Mouse (Mus musculus): Measurements from ENCODE around the gene Siglecf. TPM values are rescaled to one million over a fixed set of nuclear protein-coding genes. Genes with fewer than 3 reads are reported as not detected.
"Not testable (repeated sequence)": the region's sequence is repeated elsewhere in the genome, so short reads cannot be mapped to it uniquely, and the experiment has no call there.

Gene Siglecf
- polyA plus RNA-seq, 1 experiment from 2014 or later: 0.12 TPM

DNA sequence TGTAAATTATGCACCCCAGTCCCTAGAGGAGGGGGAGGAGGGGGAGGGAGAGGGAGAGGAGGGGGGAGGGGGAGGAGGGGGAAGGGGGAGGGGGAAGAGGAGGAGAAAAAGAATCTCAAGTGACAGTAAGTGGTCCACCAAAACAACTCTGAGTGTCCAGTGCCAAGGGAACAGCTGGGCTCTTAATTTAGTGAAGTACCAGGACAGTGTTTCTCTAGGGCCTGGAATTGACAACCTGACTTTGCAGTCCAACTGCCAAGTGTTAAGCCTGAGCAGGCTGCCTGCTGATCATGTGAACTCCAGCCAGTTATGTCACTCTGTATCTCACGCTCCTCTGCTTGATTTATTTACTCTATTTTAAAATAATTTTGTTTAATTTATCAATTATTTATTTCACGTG is 17.2 kb upstream of the Siglecf start:
- no peak for DNase-seq (ENCODE audit: low spot score)
- WGBS: 68% methylated on average over 2 of the region's 2 CpGs
- no peaks in the 10 kb centered on the region for H3K36me3 ChIP-seq (replicated peaks; ENCODE audit: control insufficient read depth, insufficient read depth)
- H3K4me2 ChIP-seq (replicated peaks): no peak overlapping the region
- no peak for ATAC-seq (ENCODE audit: low FRiP score)
- H3K9me3 ChIP-seq (ENCODE audit: control insufficient read depth, low read length): no peaks in the 10 kb centered on the region
- no peak overlapping the region for H3K9ac ChIP-seq
- no peaks in the 10 kb centered on the region for H3K27me3 ChIP-seq (ENCODE audit: control insufficient read depth, insufficient read depth, low read length)
- H3K4me1 ChIP-seq (replicated peaks; ENCODE audit: control insufficient read depth, insufficient read depth, low read length): no peaks in the 10 kb centered on the region
- H3K4me3 ChIP-seq (replicated peaks; ENCODE audit: low read length): no peak overlapping the region
- no peak overlapping the region for H3K27ac ChIP-seq

DNA sequence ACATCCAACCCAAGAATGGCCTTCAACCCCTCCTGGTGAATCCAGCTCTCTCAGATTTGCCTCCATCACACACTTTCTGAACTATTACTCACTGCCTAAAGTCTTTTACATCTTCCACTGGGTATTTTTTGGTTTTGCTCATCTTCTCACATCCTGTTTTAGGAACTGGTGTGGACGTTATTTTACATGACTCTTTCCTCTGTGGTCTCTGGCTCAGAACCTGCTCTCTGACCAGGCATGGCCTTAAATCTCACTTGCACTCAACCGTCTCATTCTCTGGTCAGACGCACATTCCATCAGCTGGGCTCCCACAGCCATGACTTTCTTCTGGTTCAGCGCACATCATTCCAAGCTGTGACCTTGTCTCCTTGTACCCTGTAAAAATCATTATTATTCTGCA is 10.4 kb upstream of the Siglecf start:
- Histone ChIP-seq H3K4me2 (replicated peaks) (no peak overlapping the region), H3K27me3 (ENCODE audit: control insufficient read depth, insufficient read depth, low read length) (no peaks in the 10 kb centered on the region), H3K4me3 (replicated peaks; ENCODE audit: low read length) (no peak overlapping the region), H3K9me3 (ENCODE audit: control insufficient read depth, low read length) (no peaks in the 10 kb centered on the region), H3K4me1 (replicated peaks; ENCODE audit: control insufficient read depth, insufficient read depth, low read length) (no peaks in the 10 kb centered on the region), H3K27ac (no peak overlapping the region), H3K36me3 (replicated peaks; ENCODE audit: control insufficient read depth, insufficient read depth) (no peaks in the 10 kb centered on the region), H3K9ac (no peak overlapping the region)
- WGBS: 84% methylated on average over 4 of the region's 4 CpGs
- no peak for ATAC-seq (ENCODE audit: low FRiP score)
- DNase-seq (ENCODE audit: low spot score): no peak

DNA sequence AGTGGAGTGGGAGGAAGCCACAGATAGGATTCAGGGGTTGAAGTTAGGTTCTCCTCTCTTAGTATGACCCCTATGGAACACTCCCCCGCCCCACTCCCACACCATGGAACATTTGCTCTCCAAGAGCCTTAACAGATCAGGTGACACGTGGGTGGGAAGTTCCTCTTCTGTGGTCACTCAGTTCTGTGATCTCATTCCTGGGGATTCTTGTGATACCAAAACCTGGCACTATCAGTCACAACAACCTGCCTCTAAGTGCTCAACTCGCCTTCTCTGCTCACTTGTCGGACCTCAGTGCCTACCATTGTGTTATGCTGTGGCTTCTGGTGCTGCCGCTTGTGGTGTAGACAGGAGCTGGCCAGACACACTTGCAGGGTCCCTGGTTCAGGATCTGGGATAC is 8.0 kb upstream of the Siglecf start:
- Histone ChIP-seq H3K4me3 (replicated peaks; ENCODE audit: low read length) (no peak overlapping the region), H3K4me2 (replicated peaks) (no peak overlapping the region), H3K27ac (no peak overlapping the region), H3K9me3 (ENCODE audit: control insufficient read depth, low read length) (no peaks in the 10 kb centered on the region), H3K9ac (no peak overlapping the region), H3K4me1 (replicated peaks; ENCODE audit: control insufficient read depth, insufficient read depth, low read length) (no peaks in the 10 kb centered on the region), H3K36me3 (replicated peaks; ENCODE audit: control insufficient read depth, insufficient read depth) (no peaks in the 10 kb centered on the region), H3K27me3 (ENCODE audit: control insufficient read depth, insufficient read depth, low read length) (no peaks in the 10 kb centered on the region)
- 91% methylated on average over 5 of the region's 5 CpGs for WGBS
- ATAC-seq (ENCODE audit: low FRiP score): no peak
- no peak for DNase-seq (ENCODE audit: low spot score)

DNA sequence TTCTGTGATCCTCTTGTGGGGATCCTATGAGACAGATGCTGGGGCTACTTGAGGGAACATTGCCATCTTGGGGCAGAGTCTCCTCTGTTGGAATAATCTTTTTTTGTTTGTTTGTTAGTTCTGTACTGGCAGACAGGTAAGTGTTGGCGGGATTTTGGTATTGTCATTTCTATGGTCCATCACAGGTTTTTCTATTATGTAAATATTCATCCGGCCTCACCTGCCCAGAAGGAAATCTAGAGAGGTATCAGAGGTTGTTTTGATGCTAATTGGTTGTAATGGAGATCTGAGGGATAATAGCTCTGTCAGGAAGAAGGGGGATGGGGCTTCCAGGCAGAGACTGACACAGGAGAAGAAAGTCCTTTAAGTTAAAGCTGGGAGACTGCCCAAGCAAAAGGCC is 7.1 kb upstream of the Siglecf start:
- DNase-seq (ENCODE audit: low spot score) (no peak), ATAC-seq (ENCODE audit: low FRiP score) (no peak)
- no peak overlapping the region for H3K4me2 ChIP-seq (replicated peaks)
- no peak overlapping the region for H3K27ac ChIP-seq
- H3K27me3 ChIP-seq (ENCODE audit: control insufficient read depth, insufficient read depth, low read length): no peaks in the 10 kb centered on the region
- no peaks in the 10 kb centered on the region for H3K4me1 ChIP-seq (replicated peaks; ENCODE audit: control insufficient read depth, insufficient read depth, low read length)
- H3K4me3 ChIP-seq (replicated peaks; ENCODE audit: low read length): no peak overlapping the region
- no peaks in the 10 kb centered on the region for H3K9me3 ChIP-seq (ENCODE audit: control insufficient read depth, low read length)
- no peak overlapping the region for H3K9ac ChIP-seq
- H3K36me3 ChIP-seq (replicated peaks; ENCODE audit: control insufficient read depth, insufficient read depth): no peaks in the 10 kb centered on the region
- WGBS: 80% methylated on average over 2 of the region's 2 CpGs

DNA sequence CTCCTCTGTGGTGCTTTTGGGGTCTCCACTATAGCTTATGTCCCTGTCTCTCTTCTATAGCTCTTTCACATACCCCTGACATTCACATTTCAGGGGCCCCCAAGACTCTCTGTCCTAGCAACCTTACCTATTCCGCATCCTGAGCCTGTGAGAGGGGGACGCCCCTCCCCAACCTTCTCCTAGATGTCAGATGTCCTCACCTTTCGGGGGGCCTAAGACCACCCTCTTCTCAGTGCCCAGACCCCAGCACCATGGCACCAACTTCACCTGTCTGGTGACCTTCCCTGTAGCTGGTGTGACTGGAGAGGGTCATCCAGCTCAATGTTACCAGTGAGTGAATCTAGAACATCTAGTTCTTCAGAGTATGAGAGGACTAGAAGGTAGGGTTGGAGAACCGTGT is 6.7 kb upstream of the Siglecf start:
- no peaks in the 10 kb centered on the region for H3K36me3 ChIP-seq (replicated peaks; ENCODE audit: control insufficient read depth, insufficient read depth)
- H3K27ac ChIP-seq: no peak overlapping the region
- H3K9me3 ChIP-seq (ENCODE audit: control insufficient read depth, low read length): no peaks in the 10 kb centered on the region
- H3K27me3 ChIP-seq (ENCODE audit: control insufficient read depth, insufficient read depth, low read length): no peaks in the 10 kb centered on the region
- DNase-seq (ENCODE audit: low spot score) (no peak), ATAC-seq (ENCODE audit: low FRiP score) (no peak)
- no peak overlapping the region for H3K9ac ChIP-seq
- H3K4me2 ChIP-seq (replicated peaks): no peak overlapping the region
- H3K4me3 ChIP-seq (replicated peaks; ENCODE audit: low read length): no peak overlapping the region
- H3K4me1 ChIP-seq (replicated peaks; ENCODE audit: control insufficient read depth, insufficient read depth, low read length): no peaks in the 10 kb centered on the region
- WGBS: 78% methylated on average over 4 of the region's 4 CpGs

DNA sequence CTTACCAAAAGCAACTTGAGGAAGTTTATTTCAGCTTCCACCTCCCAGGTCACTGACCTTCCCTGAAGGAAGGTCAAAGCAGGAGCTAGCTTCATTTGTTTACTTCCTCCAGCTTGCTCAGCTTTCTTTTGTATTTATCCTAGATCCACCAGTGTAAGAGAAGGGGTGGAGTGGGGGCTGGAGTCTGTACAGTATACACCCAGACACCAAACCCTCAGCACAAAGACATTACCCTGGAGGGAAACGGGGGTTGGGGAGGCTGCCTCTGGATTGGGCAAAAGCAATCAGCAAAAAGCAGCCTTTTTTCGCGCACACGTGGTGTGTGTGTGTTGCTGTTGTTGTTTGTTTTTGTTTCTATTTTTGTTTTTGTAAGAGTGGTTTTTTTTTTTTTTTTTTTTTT is 5.0 kb upstream of the Siglecf start:
- no peak overlapping the region for H3K4me3 ChIP-seq (replicated peaks; ENCODE audit: low read length)
- H3K9me3 ChIP-seq (ENCODE audit: control insufficient read depth, low read length): no peaks in the 10 kb centered on the region
- H3K4me1 ChIP-seq (replicated peaks; ENCODE audit: control insufficient read depth, insufficient read depth, low read length): no peaks in the 10 kb centered on the region
- H3K36me3 ChIP-seq (replicated peaks; ENCODE audit: control insufficient read depth, insufficient read depth): no peaks in the 10 kb centered on the region
- H3K27me3 ChIP-seq (ENCODE audit: control insufficient read depth, insufficient read depth, low read length): no peaks in the 10 kb centered on the region
- H3K27ac ChIP-seq: no peak overlapping the region
- no peak overlapping the region for H3K4me2 ChIP-seq (replicated peaks)
- DNase-seq (ENCODE audit: low spot score) (no peak), ATAC-seq (ENCODE audit: low FRiP score) (no peak)
- WGBS: 74% methylated on average over 4 of the region's 4 CpGs
- no peak overlapping the region for H3K9ac ChIP-seq

DNA sequence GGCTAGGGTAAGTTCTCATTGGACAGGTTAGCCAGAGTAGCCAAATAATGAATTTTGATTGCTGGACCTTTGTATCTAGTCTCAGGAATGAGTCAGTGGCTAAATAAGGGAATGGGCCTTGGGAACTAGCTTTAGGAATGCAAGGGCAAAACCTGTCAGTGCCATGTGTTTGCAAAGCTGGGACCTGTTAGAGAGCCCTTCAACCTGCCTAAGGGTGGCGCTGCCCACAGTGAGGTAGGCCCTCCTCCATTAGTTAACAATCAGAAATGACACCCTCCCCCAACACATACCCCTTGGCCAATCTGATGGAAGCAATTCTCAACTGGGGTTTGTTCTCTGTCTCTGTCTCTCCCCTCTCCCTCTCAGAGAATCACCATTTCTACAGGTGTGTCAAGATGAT is 4.6 kb upstream of the Siglecf start:
- no peaks in the 10 kb centered on the region for H3K4me1 ChIP-seq (replicated peaks; ENCODE audit: control insufficient read depth, insufficient read depth, low read length)
- no peak overlapping the region for H3K27ac ChIP-seq
- no peaks in the 10 kb centered on the region for H3K9me3 ChIP-seq (ENCODE audit: control insufficient read depth, low read length)
- no peak overlapping the region for H3K4me3 ChIP-seq (replicated peaks; ENCODE audit: low read length)
- H3K9ac ChIP-seq: no peak overlapping the region
- no peaks in the 10 kb centered on the region for H3K27me3 ChIP-seq (ENCODE audit: control insufficient read depth, insufficient read depth, low read length)
- H3K4me2 ChIP-seq (replicated peaks): no peak overlapping the region
- H3K36me3 ChIP-seq (replicated peaks; ENCODE audit: control insufficient read depth, insufficient read depth): no peaks in the 10 kb centered on the region
- DNase-seq (ENCODE audit: low spot score) (no peak), ATAC-seq (ENCODE audit: low FRiP score) (no peak)
- 69% methylated on average over 1 of the region's 1 CpGs for WGBS

DNA sequence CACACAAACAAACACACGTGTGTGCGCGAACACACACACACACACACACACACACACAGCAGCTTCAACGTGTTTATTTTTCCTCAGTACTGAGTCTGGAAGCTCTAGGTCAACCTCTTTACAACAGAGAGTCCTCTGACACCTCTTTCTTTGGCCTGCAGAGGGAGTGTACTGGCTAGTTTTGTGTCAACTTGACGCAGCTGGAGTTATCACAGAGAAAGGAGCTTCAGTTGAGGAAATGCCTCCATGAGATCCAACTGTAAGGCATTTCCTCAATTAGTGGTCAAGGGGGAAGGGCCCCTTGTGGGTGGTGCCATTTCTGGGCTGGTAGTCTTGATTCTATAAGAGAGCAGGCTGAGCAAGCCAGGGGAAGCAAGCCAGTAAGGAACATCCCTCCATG is 1.5 kb upstream of the Siglecf start:
- WGBS: 73% methylated on average over 5 of the region's 5 CpGs
- ATAC-seq (ENCODE audit: low FRiP score); H3K27ac ChIP-seq; H3K4me3 ChIP-seq (replicated peaks; ENCODE audit: low read length); H3K36me3 ChIP-seq (replicated peaks; ENCODE audit: control insufficient read depth, insufficient read depth); H3K9me3 ChIP-seq (ENCODE audit: control insufficient read depth, low read length); H3K4me2 ChIP-seq (replicated peaks); H3K9ac ChIP-seq; H3K27me3 ChIP-seq (ENCODE audit: control insufficient read depth, insufficient read depth, low read length); H3K4me1 ChIP-seq (replicated peaks; ENCODE audit: control insufficient read depth, insufficient read depth, low read length); DNase-seq (ENCODE audit: low spot score): not testable (repeated sequence)

DNA sequence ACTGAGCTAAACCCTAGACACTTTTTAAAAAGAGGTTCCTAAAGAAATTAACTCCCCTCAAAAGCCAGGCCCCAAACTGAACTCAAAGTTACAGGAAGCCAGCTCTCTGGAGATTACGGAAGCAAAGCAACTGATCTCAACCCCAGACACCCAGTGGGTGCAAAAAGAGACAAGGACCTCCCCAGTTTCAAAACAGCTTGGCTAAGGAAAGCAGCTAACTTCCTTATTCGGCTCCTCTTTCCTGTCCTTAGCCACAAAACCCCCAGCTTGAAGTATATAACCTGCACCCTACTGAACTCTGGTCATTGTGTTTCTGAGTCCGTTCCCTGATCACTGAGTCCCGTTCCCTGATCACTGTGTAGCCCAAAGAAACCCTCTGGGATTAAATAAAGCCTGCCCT is 2.0 kb downstream of the Siglecf start:
- Histone ChIP-seq H3K4me1 (replicated peaks; ENCODE audit: control insufficient read depth, insufficient read depth, low read length) (0 out of 2 replicates have a peak, but pooled peaks cover 2% of the 10 kb centered on the region), H3K4me3 (replicated peaks; ENCODE audit: low read length) (no peak overlapping the region), H3K27ac (no peak overlapping the region), H3K4me2 (replicated peaks) (no peak overlapping the region), H3K27me3 (ENCODE audit: control insufficient read depth, insufficient read depth, low read length) (no peaks in the 10 kb centered on the region), H3K9me3 (ENCODE audit: control insufficient read depth, low read length) (no peaks in the 10 kb centered on the region), H3K36me3 (replicated peaks; ENCODE audit: control insufficient read depth, insufficient read depth) (no peaks in the 10 kb centered on the region), H3K9ac (no peak overlapping the region)
- WGBS: 74% methylated on average over 4 of the region's 4 CpGs
- ATAC-seq (ENCODE audit: low FRiP score) (no peak), DNase-seq (ENCODE audit: low spot score) (no peak)

DNA sequence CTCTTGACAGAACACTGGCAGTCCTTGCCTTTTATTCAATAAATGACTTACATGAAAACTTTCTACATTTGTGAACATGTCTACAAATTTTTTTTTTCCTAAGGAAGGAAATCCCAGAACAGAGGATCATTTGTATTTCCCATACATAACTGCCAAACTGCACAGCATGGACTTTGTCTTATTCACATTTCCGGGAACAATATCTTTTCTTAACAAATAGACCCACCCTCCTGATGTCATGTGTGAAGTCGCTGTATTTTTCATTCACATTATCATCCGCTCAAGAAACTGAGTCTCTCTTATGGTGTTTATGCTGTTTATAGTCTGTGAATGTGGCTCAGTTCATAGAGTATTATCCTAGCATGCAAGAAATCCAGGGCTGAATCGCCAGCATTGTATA is 2.6 kb downstream of the Siglecf start:
- Histone ChIP-seq H3K36me3 (replicated peaks; ENCODE audit: control insufficient read depth, insufficient read depth) (no peaks in the 10 kb centered on the region), H3K4me1 (replicated peaks; ENCODE audit: control insufficient read depth, insufficient read depth, low read length) (0 out of 2 replicates have a peak, but pooled peaks cover 2% of the 10 kb centered on the region), H3K9ac (no peak overlapping the region), H3K27me3 (ENCODE audit: control insufficient read depth, insufficient read depth, low read length) (no peaks in the 10 kb centered on the region), H3K4me3 (replicated peaks; ENCODE audit: low read length) (no peak overlapping the region), H3K27ac (no peak overlapping the region), H3K4me2 (replicated peaks) (no peak overlapping the region), H3K9me3 (ENCODE audit: control insufficient read depth, low read length) (no peaks in the 10 kb centered on the region)
- ATAC-seq (ENCODE audit: low FRiP score) (no peak), DNase-seq (ENCODE audit: low spot score) (no peak)
- WGBS: 89% methylated on average over 4 of the region's 4 CpGs
